Mouse (Mus musculus): ENCODE data around the gene Rpl27. TPM values are rescaled to one million over a fixed set of nuclear protein-coding genes. Genes with fewer than 3 reads are reported as not detected.
A peak's percentile ranks its signal among the peaks of the same experiment; 100 is the strongest.
"Not testable (repeated sequence)": the region's sequence is repeated elsewhere in the genome, so short reads cannot be mapped to it uniquely, and the experiment has no call there.

The Rpl27 gene
- polyA plus RNA-seq, 1 experiment from 2014 or later, result 267 TPM

DNA sequence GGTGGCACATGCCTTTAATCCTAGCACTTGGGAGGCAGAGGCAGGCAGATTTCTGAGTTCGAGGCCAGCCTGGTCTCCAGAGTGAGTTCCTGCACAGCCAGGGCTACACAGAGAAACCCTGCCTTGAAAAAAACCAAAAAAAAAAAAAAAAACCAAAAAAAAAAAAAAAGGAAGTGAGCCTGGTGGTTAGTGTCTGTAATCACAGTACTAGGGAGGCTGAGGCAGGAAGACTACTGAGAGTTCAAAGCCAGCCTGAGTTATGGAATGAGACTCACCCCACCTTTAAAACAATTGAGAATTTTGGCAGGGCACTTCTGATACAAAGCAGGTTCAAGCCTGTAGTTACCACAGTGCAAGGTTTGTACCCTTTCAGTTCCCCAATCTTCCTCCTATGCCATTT is 31.6 kb downstream of the Rpl27 start:
- H3K9me3 ChIP-seq; H3K9ac ChIP-seq (replicated peaks); ATAC-seq (replicated peaks); H3K36me3 ChIP-seq; H3K27ac ChIP-seq (replicated peaks); H3K4me2 ChIP-seq (replicated peaks); H3K4me3 ChIP-seq; H3K27me3 ChIP-seq: not testable (repeated sequence)
- H3K4me1 ChIP-seq, result peaks cover 51% of the 10 kb centered on the region
- 93% methylated on average over 1 of the region's 1 CpGs for WGBS

DNA sequence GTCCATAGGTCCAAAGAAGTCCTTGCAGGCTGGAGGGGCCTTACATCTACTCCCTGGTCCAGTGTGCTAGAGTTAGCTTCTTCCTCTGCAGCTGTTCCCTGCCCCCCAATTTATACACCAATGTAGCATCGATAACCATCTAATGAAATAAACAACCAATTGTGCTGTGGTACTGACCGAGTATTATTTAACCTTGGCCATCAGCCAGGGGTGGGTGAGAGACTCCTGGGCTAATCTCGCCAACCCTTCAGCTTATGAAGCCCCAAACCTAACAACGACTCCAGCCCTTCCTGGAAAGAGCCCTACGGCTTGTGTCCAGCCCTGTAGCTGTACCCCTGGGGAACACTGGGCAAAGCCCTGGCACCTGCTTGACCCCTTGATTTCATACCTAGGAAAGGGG is 32.2 kb downstream of the Rpl27 start:
- Histone ChIP-seq H3K4me3 (no peak overlapping the region), H3K36me3 (no peaks in the 10 kb centered on the region), H3K4me1 (peaks cover 51% of the 10 kb centered on the region), H3K4me2 (replicated peaks) (no peak overlapping the region), H3K27me3 (no peaks in the 10 kb centered on the region), H3K9me3 (no peaks in the 10 kb centered on the region), H3K27ac (replicated peaks) (no peak overlapping the region), H3K9ac (replicated peaks) (no peak overlapping the region)
- WGBS, result 42% methylated on average over 5 of the region's 5 CpGs
- no peak for ATAC-seq (replicated peaks)

- not testable (repeated sequence) for H3K9ac ChIP-seq (replicated peaks); H3K4me2 ChIP-seq (replicated peaks); H3K9me3 ChIP-seq; ATAC-seq (replicated peaks); H3K4me3 ChIP-seq; H3K27me3 ChIP-seq; H3K36me3 ChIP-seq
- 0 out of 2 replicates have a peak overlapping the region, but pooled peaks have one; percentile 93 for H3K27ac ChIP-seq (replicated peaks)
- H3K4me1 ChIP-seq, result peaks cover 48% of the 10 kb centered on the region
- 76% methylated on average over 4 of the region's 4 CpGs for WGBS
These were observed 34.3 kb downstream of the Rpl27 start for GRCm38 (mm10) chr11:101476361-101476760.

DNA sequence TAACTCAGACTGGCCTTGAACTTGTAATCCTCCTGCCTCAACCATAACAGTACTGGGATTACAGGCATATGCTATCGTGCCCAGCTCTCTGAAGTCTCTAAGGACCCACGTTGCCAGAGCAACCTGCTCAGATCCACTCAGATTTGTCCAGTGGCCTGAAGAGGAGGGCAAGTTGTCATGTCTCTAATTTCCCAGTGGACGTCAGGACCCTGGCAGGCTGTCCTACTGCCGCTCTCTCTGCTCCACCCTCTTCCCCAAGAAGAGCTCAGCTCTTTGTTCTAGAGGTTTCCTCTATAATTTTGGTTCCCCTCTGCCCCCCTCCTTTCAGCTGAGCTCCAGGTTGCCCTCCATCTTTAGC is 35.1 kb downstream of the Rpl27 start:
- 13% methylated on average over 4 of the region's 4 CpGs for WGBS
- Histone ChIP-seq H3K4me3 (no peak overlapping the region), H3K4me2 (replicated peaks) (no peak overlapping the region), H3K27ac (replicated peaks) (peak overlapping the region; percentile 93), H3K36me3 (no peaks in the 10 kb centered on the region), H3K27me3 (no peaks in the 10 kb centered on the region), H3K4me1 (peaks cover 42% of the 10 kb centered on the region), H3K9ac (replicated peaks) (no peak overlapping the region), H3K9me3 (no peaks in the 10 kb centered on the region)
- ATAC-seq (replicated peaks), result peak; percentile 60

DNA sequence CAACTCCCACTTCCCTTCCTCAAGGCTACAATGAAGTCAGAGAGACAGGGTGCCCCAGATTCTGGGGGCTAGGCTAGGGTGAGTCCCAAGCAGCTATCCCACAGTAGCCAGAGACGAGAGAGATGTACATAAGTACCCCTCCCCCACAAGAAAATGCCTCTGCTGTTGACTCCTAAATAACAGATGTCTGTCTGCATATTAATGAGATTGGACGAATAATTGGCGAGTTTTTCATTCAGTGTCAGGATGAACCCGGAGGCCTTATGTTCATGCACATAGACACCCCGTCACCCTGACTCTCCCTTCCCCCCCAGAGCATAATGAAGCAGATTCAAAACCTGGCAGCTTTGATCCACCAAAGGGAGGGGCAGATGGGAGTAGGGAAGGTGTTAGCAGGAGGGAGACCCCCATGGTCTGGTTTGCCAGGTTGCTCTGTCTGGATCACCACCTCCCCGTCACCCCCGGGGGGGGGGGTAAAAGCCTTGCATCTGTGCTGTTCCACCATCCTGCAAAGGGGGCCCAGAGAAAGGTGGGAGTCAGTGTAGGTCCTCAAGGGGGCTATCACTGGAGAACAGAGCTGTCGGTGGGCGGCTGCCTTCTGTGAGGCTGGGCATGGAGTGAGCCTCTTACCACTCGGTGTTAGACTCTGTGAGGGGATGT is 35.6 kb downstream of the Rpl27 start:
- peak; percentile 94 for ATAC-seq (replicated peaks)
- Histone ChIP-seq H3K9me3 (no peaks in the 10 kb centered on the region), H3K4me2 (replicated peaks) (no peak overlapping the region), H3K9ac (replicated peaks) (no peak overlapping the region), H3K4me1 (peaks cover 37% of the 10 kb centered on the region), H3K27me3 (no peaks in the 10 kb centered on the region), H3K36me3 (no peaks in the 10 kb centered on the region), H3K4me3 (no peak overlapping the region), H3K27ac (replicated peaks) (peak overlapping the region; percentile 93)
- 11% methylated on average over 10 of the region's 10 CpGs for WGBS

- peaks cover 37% of the 10 kb centered on the region for H3K4me1 ChIP-seq
- no peaks in the 10 kb centered on the region for H3K36me3 ChIP-seq
- no peak overlapping the region for H3K9ac ChIP-seq (replicated peaks)
- H3K4me3 ChIP-seq, result no peak overlapping the region
- 2% methylated on average over 18 of the region's 18 CpGs for WGBS
- no peaks in the 10 kb centered on the region for H3K9me3 ChIP-seq
- H3K4me2 ChIP-seq (replicated peaks), result peak overlapping the region; percentile 22
- H3K27me3 ChIP-seq, result no peaks in the 10 kb centered on the region
- H3K27ac ChIP-seq (replicated peaks), result peak overlapping the region; percentile 93
- no peak for ATAC-seq (replicated peaks)
These were observed 37.1 kb downstream of the Rpl27 start for GRCm38 (mm10) chr11:101479171-101479635.

GRCm38 (mm10) chr11:101480912-101481311 is 38.8 kb downstream of the Rpl27 start:
- no peaks in the 10 kb centered on the region for H3K36me3 ChIP-seq
- no peaks in the 10 kb centered on the region for H3K9me3 ChIP-seq
- H3K27ac ChIP-seq (replicated peaks), result no peak overlapping the region
- no peak for ATAC-seq (replicated peaks)
- no peaks in the 10 kb centered on the region for H3K27me3 ChIP-seq
- WGBS, result 78% methylated on average over 6 of the region's 6 CpGs
- peaks cover 39% of the 10 kb centered on the region for H3K4me1 ChIP-seq
- H3K4me3 ChIP-seq, result no peak overlapping the region
- H3K4me2 ChIP-seq (replicated peaks), result no peak overlapping the region
- no peak overlapping the region for H3K9ac ChIP-seq (replicated peaks)

DNA sequence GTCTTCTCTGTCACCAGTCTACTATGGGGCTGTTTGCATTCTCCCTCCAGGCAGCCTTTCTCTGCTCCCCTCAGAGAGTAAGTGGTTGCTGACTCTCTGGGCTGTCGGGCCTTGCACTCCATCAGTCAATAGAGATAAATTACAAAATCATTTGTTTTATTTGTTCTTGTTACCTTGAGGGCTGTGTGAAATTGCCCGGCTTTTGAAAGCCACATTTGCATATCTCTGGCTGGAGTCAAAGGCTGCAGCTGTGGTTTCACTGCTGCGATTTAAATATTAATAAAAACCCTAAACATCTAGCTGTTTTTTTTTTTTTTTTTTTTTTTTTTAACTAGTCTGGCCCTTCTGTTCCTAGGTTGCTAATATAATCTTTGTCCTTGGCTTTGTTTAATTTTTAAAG is 41.7 kb downstream of the Rpl27 start:
- no peak overlapping the region for H3K4me3 ChIP-seq
- H3K9me3 ChIP-seq, result no peaks in the 10 kb centered on the region
- peaks cover 23% of the 10 kb centered on the region for H3K4me1 ChIP-seq
- no peaks in the 10 kb centered on the region for H3K36me3 ChIP-seq
- no peak overlapping the region for H3K4me2 ChIP-seq (replicated peaks)
- no peak; the same call in 1 of the 2 replicates for ATAC-seq (replicated peaks)
- no peak overlapping the region for H3K9ac ChIP-seq (replicated peaks)
- 28% methylated on average over 3 of the region's 3 CpGs for WGBS
- no peaks in the 10 kb centered on the region for H3K27me3 ChIP-seq
- peak overlapping the region; percentile 65 for H3K27ac ChIP-seq (replicated peaks)

GRCm38 (mm10) chr11:101484245-101484644 is 42.1 kb downstream of the Rpl27 start:
- no peak for ATAC-seq (replicated peaks)
- Histone ChIP-seq H3K4me2 (replicated peaks) (no peak overlapping the region), H3K9ac (replicated peaks) (no peak overlapping the region), H3K36me3 (no peaks in the 10 kb centered on the region), H3K4me1 (peaks cover 19% of the 10 kb centered on the region), H3K27me3 (no peaks in the 10 kb centered on the region), H3K4me3 (no peak overlapping the region), H3K9me3 (no peaks in the 10 kb centered on the region), H3K27ac (replicated peaks) (peak overlapping the region; percentile 65)
- WGBS, result 74% methylated on average over 6 of the region's 6 CpGs

DNA sequence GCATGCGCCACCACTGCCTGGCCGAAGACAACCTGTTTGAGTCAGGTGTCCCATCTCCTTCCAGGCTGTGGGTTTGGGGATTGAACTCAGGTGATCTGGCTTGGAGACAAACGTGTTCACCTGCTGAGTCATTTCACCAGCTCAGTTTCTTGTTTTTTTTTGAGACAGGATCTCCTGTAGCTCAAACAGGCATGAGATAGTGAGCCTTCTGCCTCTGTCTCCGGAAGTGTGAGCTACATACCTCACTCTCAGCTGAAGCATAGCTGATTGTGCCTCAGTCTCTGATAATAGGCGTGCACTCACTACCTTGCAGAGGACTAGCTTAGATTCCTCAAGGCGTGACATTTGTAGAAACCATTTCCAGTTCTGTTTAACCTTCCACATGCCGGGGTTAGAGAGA is 42.7 kb downstream of the Rpl27 start:
- Histone ChIP-seq H3K27ac (replicated peaks) (0 out of 2 replicates have a peak overlapping the region, but pooled peaks have one; percentile 28), H3K4me3 (no peak overlapping the region), H3K4me1 (peaks cover 13% of the 10 kb centered on the region), H3K4me2 (replicated peaks) (no peak overlapping the region), H3K27me3 (no peaks in the 10 kb centered on the region), H3K36me3 (no peaks in the 10 kb centered on the region), H3K9ac (replicated peaks) (no peak overlapping the region), H3K9me3 (no peaks in the 10 kb centered on the region)
- ATAC-seq (replicated peaks), result no peak
- 88% methylated on average over 7 of the region's 7 CpGs for WGBS

DNA sequence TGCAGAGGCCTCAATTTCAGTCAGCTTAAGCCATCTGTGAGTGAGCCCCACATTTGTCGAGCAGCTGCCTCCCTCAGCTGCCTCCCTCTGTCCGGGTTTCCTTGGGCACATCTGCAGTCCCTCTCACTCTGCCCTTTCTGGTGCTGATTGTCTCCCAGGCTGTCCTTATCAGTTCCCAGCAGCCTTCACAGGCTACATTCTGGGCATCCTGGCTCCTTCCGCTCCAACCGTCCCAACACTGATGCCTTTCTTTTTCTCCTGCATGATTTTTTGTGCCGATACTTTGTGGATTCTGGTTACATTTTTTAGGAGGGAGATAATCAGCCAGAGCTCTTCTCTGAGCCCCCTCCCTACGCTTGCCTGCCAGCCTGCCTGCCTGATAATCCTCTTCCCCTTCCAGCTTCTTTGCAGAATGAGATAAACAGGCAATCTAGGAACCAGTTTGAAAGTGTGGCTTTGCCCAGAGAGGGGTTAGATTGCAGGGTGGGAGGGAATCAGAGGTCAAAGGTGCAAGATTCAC is 43.5 kb downstream of the Rpl27 start:
- H3K4me2 ChIP-seq (replicated peaks), result no peak overlapping the region
- H3K27me3 ChIP-seq, result no peaks in the 10 kb centered on the region
- no peaks in the 10 kb centered on the region for H3K36me3 ChIP-seq
- H3K4me3 ChIP-seq, result no peak overlapping the region
- no peak overlapping the region; the same call in 1 of the 2 replicates for H3K9ac ChIP-seq (replicated peaks)
- ATAC-seq (replicated peaks), result no peak
- peaks cover 11% of the 10 kb centered on the region for H3K4me1 ChIP-seq
- 51% methylated on average over 6 of the region's 6 CpGs for WGBS
- H3K9me3 ChIP-seq, result no peaks in the 10 kb centered on the region
- H3K27ac ChIP-seq (replicated peaks), result peak overlapping the region; percentile 67

DNA sequence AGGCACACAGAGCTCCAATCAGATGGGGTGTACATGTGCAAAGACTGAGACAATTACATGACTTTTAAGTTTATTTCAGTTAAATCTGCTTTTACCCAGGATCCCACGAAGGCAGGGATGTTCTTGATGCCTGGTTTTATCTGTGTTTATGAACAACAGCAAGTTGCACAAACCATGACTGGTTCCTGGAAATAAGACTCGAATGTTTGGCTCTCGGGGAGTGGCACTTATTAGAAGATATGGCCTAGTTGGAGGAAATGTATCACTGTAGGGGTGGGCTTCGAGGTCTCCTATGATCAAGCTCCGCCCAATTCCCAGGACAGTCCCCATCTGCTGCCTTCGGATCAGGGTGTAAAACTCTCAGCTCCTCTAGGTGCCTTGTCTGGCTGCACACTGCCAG is 44.0 kb downstream of the Rpl27 start:
- Histone ChIP-seq H3K4me3 (no peak overlapping the region), H3K4me2 (replicated peaks) (no peak overlapping the region), H3K36me3 (no peaks in the 10 kb centered on the region), H3K9me3 (no peaks in the 10 kb centered on the region), H3K27ac (replicated peaks) (peak overlapping the region; percentile 67; the same call in 1 of the 2 replicates), H3K9ac (replicated peaks) (no peak overlapping the region; the same call in 1 of the 2 replicates), H3K4me1 (peaks cover 11% of the 10 kb centered on the region), H3K27me3 (no peaks in the 10 kb centered on the region)
- 78% methylated on average over 6 of the region's 6 CpGs for WGBS
- no peak for ATAC-seq (replicated peaks)

Data from forebrain, embryonic 15.5 days (tissue).